Mouse (Mus musculus): ENCODE measurements at regions not wholly inside any gene's neighbourhood (a gene's known extent, or its start where the extent isn't known, plus 50 kb on each side); places are given as distances from the start of the nearest gene placed in this dataset.

- no peak for TF ChIP-seq NELFE (IDR thresholded peaks at IDR 0.05; ENCODE audit: low read depth, low read length)
- no peak for TF ChIP-seq BHLHE40 (IDR thresholded peaks at IDR 0.05; ENCODE audit: borderline replicate concordance, low read depth, low read length)
- TF ChIP-seq POLR2A (IDR thresholded peaks at IDR 0.05; ENCODE audit: control insufficient read depth in 1 of 2, insufficient read depth in 1 of 2, low read depth in 1 of 2, low read length in 2 of 2, poor library complexity in 1 of 2), result no peak
- no peak for TF ChIP-seq CTCF (IDR thresholded peaks at IDR 0.05 in 2 of 3, conservative IDR thresholded peaks at IDR 0.05 in 1 of 3; ENCODE audit: control insufficient read depth in 1 of 3, insufficient read depth in 1 of 3, low read depth in 2 of 3, low read length in 3 of 3, poor library complexity in 1 of 3, severe bottlenecking in 1 of 3)
- no peak for TF ChIP-seq EP300 (IDR thresholded peaks at IDR 0.05; ENCODE audit: low read depth in 1 of 2, low read length in 2 of 2)
- no peak for TF ChIP-seq USF1 (IDR thresholded peaks at IDR 0.05; ENCODE audit: low read depth, low read length)
- TF ChIP-seq POLR2AphosphoS5 (IDR thresholded peaks at IDR 0.05; ENCODE audit: borderline replicate concordance, low read depth, low read length), result no peak
- TF ChIP-seq GATA1 (IDR thresholded peaks at IDR 0.05; ENCODE audit: low read depth, low read length), result no peak
- no peak for TF ChIP-seq UBTF (IDR thresholded peaks at IDR 0.05; ENCODE audit: borderline replicate concordance, insufficient read depth, low read depth, low read length)
- TF ChIP-seq RAD21 (IDR thresholded peaks at IDR 0.05; ENCODE audit: low read depth, low read length), result no peak
- no peak for TF ChIP-seq NRF1 (IDR thresholded peaks at IDR 0.05; ENCODE audit: insufficient read depth, low read depth, low read length, poor library complexity, severe bottlenecking)
- no peak for TF ChIP-seq MAFK (IDR thresholded peaks at IDR 0.05; ENCODE audit: borderline replicate concordance, low read depth, low read length)
- TF ChIP-seq HCFC1 (IDR thresholded peaks at IDR 0.05; ENCODE audit: low read depth, low read length), result no peak
Observed at GRCm38 (mm10) chr13:107664197-107664596, 380.0 kb upstream of the Smim15 start.
